ENCODE assay signal across 10 mouse cellular contexts in genomic region chr3:89147979-89148311, GRCm38 (mm10). TPM values are rescaled to one million over a fixed set of nuclear protein-coding genes. Genes with fewer than 3 reads are reported as not detected.
DNase-seq lines count a peak whose midpoint lies in the region; ATAC-seq and TF ChIP-seq lines count a peak whose summit lies in the region.
"Had no signal": no experiment of that assay in that cellular context is flagged by ENCODE, and none has a peak within 500 bp of the region (broad histone marks: within the 10 kb centered on the region; RNA-seq: fewer than 3 reads in every experiment).

No protein-coding gene starts in this region.

- peak overlapping the region; percentile 41 for H3K4me3 ChIP-seq in kidney, embryonic 15.5 days (replicated peaks)
- peak overlapping the region; percentile 15 for H3K4me3 ChIP-seq in embryonic facial prominence, embryonic 11.5 days (ENCODE audit: low read depth, low read length)
- H3K4me3 ChIP-seq in liver, embryonic 14.5 days (ENCODE audit: insufficient read depth in 1 of 2, low read depth in 2 of 2, low read length in 2 of 2), result peak overlapping the region; percentile 4 to 30; a peak in 3 of 4 replicates

- peak; percentile 37; the same call in 1 of the 2 replicates for ATAC-seq in kidney, embryonic 15.5 days (replicated peaks; ENCODE audit: low FRiP score)
- peak; percentile 22; the same call in 1 of the 2 replicates for ATAC-seq in embryonic facial prominence, embryonic 11.5 days (replicated peaks; ENCODE audit: insufficient number of reproducible peaks, low FRiP score, low TSS enrichment, low read depth)
- ATAC-seq in liver, embryonic 14.5 days (ENCODE audit: insufficient read depth), result peak; percentile 62; the same call in 1 of the 2 replicates

- peaks cover 50% of the 10 kb centered on the region for H3K27me3 ChIP-seq in kidney, embryonic 15.5 days
- peaks cover 10% of the 10 kb centered on the region for H3K27me3 ChIP-seq in embryonic facial prominence, embryonic 11.5 days (ENCODE audit: control insufficient read depth, insufficient read depth, low read length)
- H3K27me3 ChIP-seq in liver, embryonic 14.5 days (ENCODE audit: control insufficient read depth, insufficient read depth, low read length), result no peaks in the 10 kb centered on the region; the same call in 1 of the 2 replicates

- H3K9ac ChIP-seq in kidney, embryonic 15.5 days, result peak overlapping the region; percentile 29; the same call in 1 of the 2 replicates
- H3K9ac ChIP-seq in embryonic facial prominence, embryonic 11.5 days (replicated peaks; ENCODE audit: low read length), result peak overlapping the region; percentile 18; the same call in 1 of the 2 replicates
- H3K9ac ChIP-seq in liver, embryonic 14.5 days (replicated peaks), result peak overlapping the region; percentile 56

- 6% methylated on average over 15 of the region's 15 CpGs for WGBS in kidney, embryonic 15.5 days
- 8% methylated on average over 15 of the region's 15 CpGs for WGBS in embryonic facial prominence, embryonic 11.5 days
- WGBS in liver, embryonic 14.5 days (ENCODE audit: insufficient replicate concordance), result 14% methylated on average over 15 of the region's 15 CpGs

- no peaks in the 10 kb centered on the region for H3K9me3 ChIP-seq in kidney, embryonic 15.5 days (replicated peaks)
- H3K9me3 ChIP-seq in embryonic facial prominence, embryonic 11.5 days (replicated peaks; ENCODE audit: control insufficient read depth, low read length), result no peaks in the 10 kb centered on the region
- no peaks in the 10 kb centered on the region for H3K9me3 ChIP-seq in liver, embryonic 14.5 days (ENCODE audit: control insufficient read depth, low read length)

- no peak overlapping the region for H3K27ac ChIP-seq in kidney, embryonic 15.5 days
- H3K27ac ChIP-seq in embryonic facial prominence, embryonic 11.5 days (replicated peaks; ENCODE audit: low read depth, low read length), result no peak overlapping the region
- H3K27ac ChIP-seq in liver, embryonic 14.5 days, result peak overlapping the region; percentile 50

- no peak for TF ChIP-seq EP300 in liver, embryonic 14.5 days (IDR thresholded peaks at IDR 0.05; ENCODE audit: low read depth)

- peak; percentile 38 for DNase-seq in adrenal gland, postnatal 14 days
- no peak for DNase-seq in adrenal gland, adult 2 months
- no peak for DNase-seq in kidney, adult 18-20 months
- peak; percentile 29 for DNase-seq in embryonic facial prominence, embryonic 11.5 days (ENCODE audit: low spot score)
- DNase-seq in liver, embryonic 14.5 days (ENCODE audit: low read depth in 3 of 3, low spot score in 3 of 3), result no peak
- no peak for DNase-seq in retina, postnatal 1 day
- DNase-seq in spleen, postnatal 4 days (ENCODE audit: low spot score in 2 of 2), result no peak
- DNase-seq: cerebellum, postnatal 36 days; thymus, postnatal 4 days had no signal

- peaks cover 11% of the 10 kb centered on the region for H3K4me1 ChIP-seq in kidney, embryonic 15.5 days
- H3K4me1 ChIP-seq in embryonic facial prominence, embryonic 11.5 days (ENCODE audit: control insufficient read depth, insufficient read depth, low read length), result peaks cover 4% of the 10 kb centered on the region
- peaks cover 21 to 25% of the 10 kb centered on the region in 2 experiments for H3K4me1 ChIP-seq in liver, embryonic 14.5 days (replicated peaks; ENCODE audit: control insufficient read depth in 2 of 2, insufficient read depth in 2 of 2, low read length in 1 of 2)

- no peaks in the 10 kb centered on the region for H3K36me3 ChIP-seq in kidney, embryonic 15.5 days
- no peaks in the 10 kb centered on the region for H3K36me3 ChIP-seq in embryonic facial prominence, embryonic 11.5 days (replicated peaks; ENCODE audit: control insufficient read depth, insufficient read depth, low read depth, low read length)
- peaks cover 38% of the 10 kb centered on the region for H3K36me3 ChIP-seq in liver, embryonic 14.5 days (replicated peaks; ENCODE audit: control insufficient read depth, insufficient read depth, low read depth)

- no peak for TF ChIP-seq CTCF in liver, embryonic 14.5 days (IDR thresholded peaks at IDR 0.05; ENCODE audit: low read depth)

- H3K4me2 ChIP-seq in kidney, embryonic 15.5 days, result peak overlapping the region; percentile 82
- H3K4me2 ChIP-seq in embryonic facial prominence, embryonic 11.5 days (ENCODE audit: low read depth, low read length), result peak overlapping the region; percentile 57
- peak overlapping the region; percentile 73 for H3K4me2 ChIP-seq in liver, embryonic 14.5 days (ENCODE audit: low read depth)

RNA-seq across cellular contexts. Expression of gene Pklr, which starts 12.0 kb away (rescaled TPM):
- total RNA-seq in adrenal gland, postnatal 14 days (2021), result 1.6 and 15.1 TPM in 2 replicates
- under 1 TPM in 1 of 2 experiments, not detected in 1; 0.81 TPM for total RNA-seq in adrenal gland, adult 2 months (2021)
- 0.55 TPM in 1 of 2 replicates, not detected in the other for polyA plus RNA-seq in adrenal gland, adult 2 months (2012; rRNA removed)
- polyA plus RNA-seq in kidney, embryonic 15.5 days (2015; fragmentation: Nextera tagmentation; extraction: Ambion mirVana), result 2.3 and 5.5 TPM in 2 replicates
- polyA plus RNA-seq in embryonic facial prominence, embryonic 11.5 days (2014; fragmentation: Nextera tagmentation; extraction: Ambion mirVana), result 1.5 and 2.0 TPM in 2 replicates
- 132 and 143 TPM in 2 replicates for polyA plus RNA-seq in liver, embryonic 14.5 days (2012; rRNA removed)
- 79.8 and 97.5 TPM in 2 replicates for polyA plus RNA-seq in liver, embryonic 14.5 days (2014; fragmentation: Nextera tagmentation; extraction: Ambion mirVana)

RNA-seq across cellular contexts. Expression of gene Hcn3, which starts 12.1 kb away (rescaled TPM):
- total RNA-seq in adrenal gland, postnatal 14 days (2021), result 3.3 and 5.3 TPM in 2 replicates
- 1 to 10 TPM; 2.4 to 6.6 TPM for total RNA-seq in adrenal gland, adult 2 months (2021)
- polyA plus RNA-seq in adrenal gland, adult 2 months (2012; rRNA removed), result 20.9 and 34.5 TPM in 2 replicates
- 1.6 and 3.1 TPM in 2 replicates for polyA plus RNA-seq in kidney, embryonic 15.5 days (2015; fragmentation: Nextera tagmentation; extraction: Ambion mirVana)
- polyA plus RNA-seq in embryonic facial prominence, embryonic 11.5 days (2014; fragmentation: Nextera tagmentation; extraction: Ambion mirVana), result 1.2 and 2.4 TPM in 2 replicates
- polyA plus RNA-seq in liver, embryonic 14.5 days (2012; rRNA removed), result 0.23 and 0.31 TPM in 2 replicates
- 0.55 and 0.56 TPM in 2 replicates for polyA plus RNA-seq in liver, embryonic 14.5 days (2014; fragmentation: Nextera tagmentation; extraction: Ambion mirVana)

RNA-seq across cellular contexts. Expression of gene Clk2, which starts 16.6 kb away (rescaled TPM):
- total RNA-seq in adrenal gland, postnatal 14 days (2021), result 50.3 and 69.1 TPM in 2 replicates
- 10 to 100 TPM; 39.3 to 73.3 TPM for total RNA-seq in adrenal gland, adult 2 months (2021)
- 52.2 and 63.4 TPM in 2 replicates for polyA plus RNA-seq in adrenal gland, adult 2 months (2012; rRNA removed)
- polyA plus RNA-seq in kidney, embryonic 15.5 days (2015; fragmentation: Nextera tagmentation; extraction: Ambion mirVana), result 28.4 and 32.0 TPM in 2 replicates
- polyA plus RNA-seq in embryonic facial prominence, embryonic 11.5 days (2014; fragmentation: Nextera tagmentation; extraction: Ambion mirVana), result 28.2 and 28.5 TPM in 2 replicates
- polyA plus RNA-seq in liver, embryonic 14.5 days (2012; rRNA removed), result 26.1 and 28.8 TPM in 2 replicates
- polyA plus RNA-seq in liver, embryonic 14.5 days (2014; fragmentation: Nextera tagmentation; extraction: Ambion mirVana), result 6.7 and 7.2 TPM in 2 replicates

RNA-seq across cellular contexts. Expression of gene Scamp3, which starts 29.3 kb away (rescaled TPM):
- total RNA-seq in adrenal gland, postnatal 14 days (2021), result 75.4 and 76.9 TPM in 2 replicates
- total RNA-seq in adrenal gland, adult 2 months (2021), result 100 to 1,000 TPM in 1 of 2 experiments, 10 to 100 TPM in 1; 87.1 to 104 TPM
- polyA plus RNA-seq in adrenal gland, adult 2 months (2012; rRNA removed), result 234 and 299 TPM in 2 replicates
- polyA plus RNA-seq in kidney, embryonic 15.5 days (2015; fragmentation: Nextera tagmentation; extraction: Ambion mirVana), result 122 and 133 TPM in 2 replicates
- 80.5 and 91.1 TPM in 2 replicates for polyA plus RNA-seq in embryonic facial prominence, embryonic 11.5 days (2014; fragmentation: Nextera tagmentation; extraction: Ambion mirVana)
- polyA plus RNA-seq in liver, embryonic 14.5 days (2012; rRNA removed), result 35.3 and 46.3 TPM in 2 replicates
- polyA plus RNA-seq in liver, embryonic 14.5 days (2014; fragmentation: Nextera tagmentation; extraction: Ambion mirVana), result 41.0 and 44.2 TPM in 2 replicates

RNA-seq across cellular contexts. Expression of gene Fam189b, which starts 35.0 kb away (rescaled TPM):
- 15.0 and 21.1 TPM in 2 replicates for total RNA-seq in adrenal gland, postnatal 14 days (2021)
- 10 to 100 TPM; 15.2 to 16.3 TPM for total RNA-seq in adrenal gland, adult 2 months (2021)
- polyA plus RNA-seq in adrenal gland, adult 2 months (2012; rRNA removed), result 80.2 and 84.4 TPM in 2 replicates
- 37.1 and 50.4 TPM in 2 replicates for polyA plus RNA-seq in kidney, embryonic 15.5 days (2015; fragmentation: Nextera tagmentation; extraction: Ambion mirVana)
- 15.3 and 19.4 TPM in 2 replicates for polyA plus RNA-seq in embryonic facial prominence, embryonic 11.5 days (2014; fragmentation: Nextera tagmentation; extraction: Ambion mirVana)
- 3.6 and 3.9 TPM in 2 replicates for polyA plus RNA-seq in liver, embryonic 14.5 days (2012; rRNA removed)
- 1.7 and 2.6 TPM in 2 replicates for polyA plus RNA-seq in liver, embryonic 14.5 days (2014; fragmentation: Nextera tagmentation; extraction: Ambion mirVana)

Comparison
In these comparisons a context has a peak if more than half of its experiments do, and no peak if none do; other contexts are left out.
1. DNase-seq: peak in adrenal gland, postnatal 14 days (single experiment) and embryonic facial prominence, embryonic 11.5 days (single experiment); none in adrenal gland, adult 2 months (single experiment), kidney, adult 18-20 months (single experiment), liver, embryonic 14.5 days (0 of 3), retina, postnatal 1 day (single experiment) and spleen, postnatal 4 days (0 of 2).
2. RNA of gene Pklr, which starts 12.0 kb away (polyA plus RNA-seq): 79.8 to 143 TPM in liver, embryonic 14.5 days; 2.3 to 5.5 TPM in kidney, embryonic 15.5 days, 1.5 to 2.0 TPM in embryonic facial prominence, embryonic 11.5 days and 0.55 TPM in adrenal gland, adult 2 months; every median in the first group is over 10 times any median in the second.
3. Peak in every context shown above with its lines, with median percentiles within 50 percentile points of each other: ATAC-seq, H3K4me2 ChIP-seq, H3K4me3 ChIP-seq and H3K9ac ChIP-seq.